ENCODE assay signal across 8 mouse cellular contexts in genomic region chr17:24653967-24654710, GRCm38 (mm10). TPM values are rescaled to one million over a fixed set of nuclear protein-coding genes. Genes with fewer than 3 reads are reported as not detected.
DNase-seq lines count a peak whose midpoint lies in the region; ATAC-seq lines count a peak whose summit lies in the region.

No protein-coding gene starts in this region.

- H3K9ac ChIP-seq in forebrain, embryonic 16.5 days (replicated peaks; ENCODE audit: low read depth, low read length): peak overlapping the region; percentile 32

- 6% methylated on average over 19 of the region's 19 CpGs for WGBS in forebrain, embryonic 16.5 days
- 7% methylated on average over 19 of the region's 19 CpGs for WGBS in hindbrain, embryonic 10.5 days

- H3K9me3 ChIP-seq in forebrain, embryonic 16.5 days (ENCODE audit: control insufficient read depth, low read length): no peaks in the 10 kb centered on the region
- no peaks in the 10 kb centered on the region for H3K9me3 ChIP-seq in hindbrain, embryonic 10.5 days

- peak overlapping the region; percentile 55 for H3K4me2 ChIP-seq in forebrain, embryonic 16.5 days (ENCODE audit: low read length)

- H3K27ac ChIP-seq in forebrain, embryonic 16.5 days (ENCODE audit: low read length): no peak overlapping the region
- peak overlapping the region; percentile 56 for H3K27ac ChIP-seq in hindbrain, embryonic 10.5 days

- intact Hi-C loops in left cerebral cortex, postnatal 4 days (cut with DNase I): no loop called here

- peak; percentile 68 for DNase-seq in cerebellum, adult 11 months
- DNase-seq in cerebellum, adult 8-10 months: peak; percentile 76
- peak; percentile 87 for DNase-seq in hindbrain, embryonic 10.5 days (ENCODE audit: low spot score)
- DNase-seq in left cerebral cortex, postnatal 4 days: peak; percentile 78
- peak; percentile 69 for DNase-seq in right cerebral cortex, postnatal 4 days

- peak overlapping the region; percentile 28 for H3K4me3 ChIP-seq in forebrain, embryonic 16.5 days (replicated peaks; ENCODE audit: low read length)
- peak overlapping the region; percentile 41 for H3K4me3 ChIP-seq in hindbrain, embryonic 10.5 days

- peaks cover 22% of the 10 kb centered on the region for H3K4me1 ChIP-seq in forebrain, embryonic 16.5 days (replicated peaks; ENCODE audit: control insufficient read depth, insufficient read depth, low read length)
- H3K4me1 ChIP-seq in hindbrain, embryonic 10.5 days (replicated peaks): peaks cover 41% of the 10 kb centered on the region

- H3K36me3 ChIP-seq in forebrain, embryonic 16.5 days (ENCODE audit: control insufficient read depth, insufficient read depth): no peaks in the 10 kb centered on the region
- no peaks in the 10 kb centered on the region for H3K36me3 ChIP-seq in hindbrain, embryonic 10.5 days

- H3K27me3 ChIP-seq in forebrain, embryonic 16.5 days (replicated peaks; ENCODE audit: control insufficient read depth, insufficient read depth, low read length): peaks cover 26% of the 10 kb centered on the region
- peaks cover 73% of the 10 kb centered on the region for H3K27me3 ChIP-seq in hindbrain, embryonic 10.5 days (ENCODE audit: insufficient read depth, poor library complexity, severe bottlenecking)

- no peak for ATAC-seq in cerebellum, adult (ENCODE audit: insufficient number of reproducible peaks, low FRiP score, low TSS enrichment)
- ATAC-seq in forebrain, embryonic 16.5 days: no peak; the same call in 1 of the 2 replicates
- peak; percentile 67 for ATAC-seq in megakaryocyte-erythroid progenitor cell, adult 5-6 weeks (replicated peaks; ENCODE audit: low FRiP score, low TSS enrichment, poor library complexity, severe bottlenecking)

RNA-seq across cellular contexts. Expression of gene Slc9a3r2, which starts 4.0 kb away (rescaled TPM):
- polyA plus RNA-seq in forebrain, embryonic 16.5 days (2015; fragmentation: Nextera tagmentation; extraction: Ambion mirVana): 28.1 and 31.2 TPM in 2 replicates
- 34.2 and 39.2 TPM in 2 replicates for polyA plus RNA-seq in hindbrain, embryonic 10.5 days (2016; fragmentation: Nextera tagmentation; extraction: Ambion mirVana)
- 10 to 100 TPM; 40.2 to 43.6 TPM for total RNA-seq in left cerebral cortex, postnatal 4 days (2021)
- total RNA-seq in megakaryocyte-erythroid progenitor cell, adult 5-6 weeks (2014; fragmentation: Nextera tagmentation): 1.0 TPM in 1 of 2 replicates, not detected in the other
- 0.38 and 1.6 TPM in 2 replicates for total RNA-seq in megakaryocyte-erythroid progenitor cell, adult 5-6 weeks (2017)

RNA-seq across cellular contexts. Expression of gene Npw, which starts 4.1 kb away (rescaled TPM):
- polyA plus RNA-seq in forebrain, embryonic 16.5 days (2015; fragmentation: Nextera tagmentation; extraction: Ambion mirVana): not detected in 2 replicates
- not detected in 2 replicates for polyA plus RNA-seq in hindbrain, embryonic 10.5 days (2016; fragmentation: Nextera tagmentation; extraction: Ambion mirVana)
- under 1 TPM in 1 of 2 experiments, not detected in 1; 0.66 TPM for total RNA-seq in left cerebral cortex, postnatal 4 days (2021)
- total RNA-seq in megakaryocyte-erythroid progenitor cell, adult 5-6 weeks (2014; fragmentation: Nextera tagmentation): 2.0 TPM in 1 of 2 replicates, not detected in the other
- total RNA-seq in megakaryocyte-erythroid progenitor cell, adult 5-6 weeks (2017): not detected in 2 replicates

RNA-seq across cellular contexts. Expression of gene Zfp598, which starts 15.3 kb away (rescaled TPM):
- 17.9 and 22.0 TPM in 2 replicates for polyA plus RNA-seq in forebrain, embryonic 16.5 days (2015; fragmentation: Nextera tagmentation; extraction: Ambion mirVana)
- 26.2 and 28.6 TPM in 2 replicates for polyA plus RNA-seq in hindbrain, embryonic 10.5 days (2016; fragmentation: Nextera tagmentation; extraction: Ambion mirVana)
- total RNA-seq in left cerebral cortex, postnatal 4 days (2021): 10 to 100 TPM; 45.5 to 48.5 TPM
- 44.9 and 65.2 TPM in 2 replicates for total RNA-seq in megakaryocyte-erythroid progenitor cell, adult 5-6 weeks (2014; fragmentation: Nextera tagmentation)
- 24.7 and 32.1 TPM in 2 replicates for total RNA-seq in megakaryocyte-erythroid progenitor cell, adult 5-6 weeks (2017)

RNA-seq across cellular contexts. Expression of gene Nthl1, which starts 21.7 kb away (rescaled TPM):
- 13.4 and 14.4 TPM in 2 replicates for polyA plus RNA-seq in forebrain, embryonic 16.5 days (2015; fragmentation: Nextera tagmentation; extraction: Ambion mirVana)
- 19.9 and 27.1 TPM in 2 replicates for polyA plus RNA-seq in hindbrain, embryonic 10.5 days (2016; fragmentation: Nextera tagmentation; extraction: Ambion mirVana)
- total RNA-seq in left cerebral cortex, postnatal 4 days (2021): 1 to 10 TPM; 7.0 to 8.5 TPM
- 7.8 and 14.1 TPM in 2 replicates for total RNA-seq in megakaryocyte-erythroid progenitor cell, adult 5-6 weeks (2014; fragmentation: Nextera tagmentation)
- 4.6 and 12.9 TPM in 2 replicates for total RNA-seq in megakaryocyte-erythroid progenitor cell, adult 5-6 weeks (2017)

RNA-seq across cellular contexts. Expression of gene Tsc2, which starts 21.7 kb away (rescaled TPM):
- 80.4 and 86.8 TPM in 2 replicates for polyA plus RNA-seq in forebrain, embryonic 16.5 days (2015; fragmentation: Nextera tagmentation; extraction: Ambion mirVana)
- 64.1 and 86.9 TPM in 2 replicates for polyA plus RNA-seq in hindbrain, embryonic 10.5 days (2016; fragmentation: Nextera tagmentation; extraction: Ambion mirVana)
- 100 to 1,000 TPM; 152 to 158 TPM for total RNA-seq in left cerebral cortex, postnatal 4 days (2021)
- 70.8 and 101 TPM in 2 replicates for total RNA-seq in megakaryocyte-erythroid progenitor cell, adult 5-6 weeks (2014; fragmentation: Nextera tagmentation)
- total RNA-seq in megakaryocyte-erythroid progenitor cell, adult 5-6 weeks (2017): 39.0 and 44.3 TPM in 2 replicates

Comparison
In these comparisons a context has a peak if more than half of its experiments do, and no peak if none do; other contexts are left out.
1. RNA of gene Slc9a3r2, which starts 4.0 kb away (total RNA-seq): 40.2 to 43.6 TPM in left cerebral cortex, postnatal 4 days; 0.38 to 1.6 TPM in megakaryocyte-erythroid progenitor cell, adult 5-6 weeks; every median in the first group is over 10 times any median in the second.
2. Peak in every context shown above with its lines, with median percentiles within 50 percentile points of each other: DNase-seq.